Mouse (Mus musculus): ENCODE data around the gene Igsf9.

DNA sequence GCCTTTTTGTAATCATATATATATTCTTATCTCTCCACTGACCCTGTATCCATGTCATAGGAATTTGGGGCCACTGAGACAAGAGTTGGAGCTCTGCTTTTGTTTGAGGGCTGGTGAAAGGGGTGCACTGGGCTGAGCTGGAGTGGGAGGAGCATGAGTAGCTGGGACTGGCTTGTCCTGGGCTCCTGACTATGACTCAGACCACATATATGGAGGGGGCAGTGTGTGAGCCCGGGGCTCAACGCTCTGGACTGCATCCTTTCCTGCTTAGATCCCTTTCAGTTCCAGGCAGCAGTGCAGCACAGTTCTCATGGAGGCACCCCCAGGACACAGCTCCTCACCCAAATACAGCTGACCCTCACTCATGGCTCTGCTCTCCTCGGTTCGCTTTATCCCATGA, 64.5 kb downstream of the Igsf9 start:
- no peak for TF ChIP-seq POLR2A (IDR thresholded peaks at IDR 0.05; ENCODE audit: borderline replicate concordance, extremely low read depth, low read depth, low read length)
- no peak for TF ChIP-seq CTCF (IDR thresholded peaks at IDR 0.05; ENCODE audit: insufficient read depth, low read length)

Data from lung, adult 2 months (tissue).